ENCODE assay signal across 10 mouse cellular contexts in the genomic region with DNA sequence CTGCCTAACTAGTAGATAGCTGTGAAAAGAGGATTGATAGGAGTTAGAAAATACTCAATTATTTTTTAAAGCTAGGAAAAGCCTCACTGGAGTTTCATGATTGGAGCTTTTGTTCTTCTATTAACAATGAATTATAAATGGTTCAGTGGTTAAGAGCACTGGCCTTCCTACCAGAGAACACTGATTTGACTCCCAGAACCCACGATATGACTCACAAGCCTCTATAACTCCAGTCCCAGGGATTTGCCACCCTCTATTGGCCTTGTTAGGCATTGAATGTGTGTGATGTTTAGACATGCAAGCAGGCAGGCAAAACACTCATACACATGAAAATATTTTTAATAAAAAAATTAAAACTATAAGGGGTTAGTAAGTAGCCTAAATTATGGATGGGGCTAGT.
DNase-seq lines count a peak whose midpoint lies in the region; ATAC-seq and TF ChIP-seq lines count a peak whose summit lies in the region.
"Had no signal": no experiment of that assay in that cellular context is flagged by ENCODE, and none has a peak within 500 bp of the region (broad histone marks: within the 10 kb centered on the region; RNA-seq: fewer than 3 reads in every experiment).

No protein-coding gene starts in this region.

- no peaks in the 10 kb centered on the region for H3K9me3 ChIP-seq in forebrain, embryonic 16.5 days (ENCODE audit: control insufficient read depth, low read length)
- no peaks in the 10 kb centered on the region for H3K9me3 ChIP-seq in forebrain, embryonic 10.5 days
- H3K9me3 ChIP-seq in liver, postnatal 0 days (ENCODE audit: low read length), result no peaks in the 10 kb centered on the region
- H3K9me3 ChIP-seq: intestine, embryonic 15.5 days had no signal

- H3K9ac ChIP-seq in forebrain, embryonic 16.5 days (replicated peaks; ENCODE audit: low read depth, low read length), result no peak overlapping the region
- no peak overlapping the region for H3K9ac ChIP-seq in liver, postnatal 0 days (replicated peaks)
- H3K9ac ChIP-seq: intestine, embryonic 15.5 days had no signal

- H3K27me3 ChIP-seq in forebrain, embryonic 16.5 days (replicated peaks; ENCODE audit: control insufficient read depth, insufficient read depth, low read length), result no peaks in the 10 kb centered on the region
- no peaks in the 10 kb centered on the region for H3K27me3 ChIP-seq in forebrain, embryonic 10.5 days (ENCODE audit: poor library complexity, severe bottlenecking)
- no peaks in the 10 kb centered on the region for H3K27me3 ChIP-seq in liver, postnatal 0 days (ENCODE audit: insufficient read depth, low read length)
- H3K27me3 ChIP-seq: intestine, embryonic 15.5 days had no signal

- TF ChIP-seq EP300 in liver, postnatal 0 days (IDR thresholded peaks at IDR 0.05; ENCODE audit: low read depth), result no peak

- no peak overlapping the region for H3K27ac ChIP-seq in forebrain, embryonic 16.5 days (ENCODE audit: low read length)
- no peak overlapping the region for H3K27ac ChIP-seq in forebrain, embryonic 10.5 days
- no peak overlapping the region for H3K27ac ChIP-seq in liver, postnatal 0 days (ENCODE audit: low read depth)
- H3K27ac ChIP-seq: intestine, embryonic 15.5 days had no signal

- 11% methylated on average over 1 of the region's 1 CpGs for WGBS in forebrain, embryonic 16.5 days
- WGBS in forebrain, embryonic 10.5 days, result 32% methylated on average over 1 of the region's 1 CpGs
- WGBS in liver, postnatal 0 days (ENCODE audit: insufficient replicate concordance), result 40% methylated on average over 1 of the region's 1 CpGs

- no peak overlapping the region for H3K4me3 ChIP-seq in forebrain, embryonic 16.5 days (replicated peaks; ENCODE audit: low read length)
- no peak overlapping the region for H3K4me3 ChIP-seq in forebrain, embryonic 10.5 days
- no peak overlapping the region for H3K4me3 ChIP-seq in liver, postnatal 0 days (ENCODE audit: low read depth, low read length)
- H3K4me3 ChIP-seq: intestine, embryonic 15.5 days had no signal

- no peak for TF ChIP-seq CTCF in liver, postnatal 0 days (IDR thresholded peaks at IDR 0.05; ENCODE audit: low read depth)

- H3K4me2 ChIP-seq in forebrain, embryonic 16.5 days (ENCODE audit: low read length), result no peak overlapping the region
- no peak overlapping the region for H3K4me2 ChIP-seq in liver, postnatal 0 days (ENCODE audit: low read depth, low read length)
- H3K4me2 ChIP-seq: intestine, embryonic 15.5 days had no signal

- ATAC-seq in forebrain, embryonic 16.5 days, result peak; percentile 57; the same call in 1 of the 2 replicates
- no peak for ATAC-seq in liver, postnatal 0 days
- ATAC-seq: intestine, embryonic 15.5 days had no signal

- DNase-seq in forebrain, embryonic 10.5 days (ENCODE audit: extremely low spot score, low spot score), result no peak
- peak; percentile 18 for DNase-seq in left cerebral cortex, postnatal 14 days (ENCODE audit: low spot score in 2 of 2)
- DNase-seq in left cerebral cortex, postnatal 10 days (ENCODE audit: extremely low spot score in 1 of 2, low spot score in 2 of 2), result no peak
- peak; percentile 3 for DNase-seq in NIH3T3 (ENCODE audit: low read depth)
- DNase-seq in kidney, postnatal 36 days, result peak; percentile 47 to 60
- DNase-seq in liver, postnatal 0 days, result no peak
- no peak for DNase-seq in thymus, adult 18-20 months
- DNase-seq: adrenal gland, postnatal 25 days had no signal

- intact Hi-C loops in left cerebral cortex, postnatal 14 days (cut with DNase I), result no loop called here
- intact Hi-C loops in left cerebral cortex, postnatal 10 days (cut with DNase I), result no loop called here

- no peaks in the 10 kb centered on the region for H3K4me1 ChIP-seq in forebrain, embryonic 16.5 days (replicated peaks; ENCODE audit: control insufficient read depth, insufficient read depth, low read length)
- H3K4me1 ChIP-seq in forebrain, embryonic 10.5 days, result peaks cover 14% of the 10 kb centered on the region
- H3K4me1 ChIP-seq in liver, postnatal 0 days (ENCODE audit: insufficient read depth), result no peaks in the 10 kb centered on the region
- H3K4me1 ChIP-seq: intestine, embryonic 15.5 days had no signal

- H3K36me3 ChIP-seq in forebrain, embryonic 16.5 days (ENCODE audit: control insufficient read depth, insufficient read depth), result no peaks in the 10 kb centered on the region
- no peaks in the 10 kb centered on the region for H3K36me3 ChIP-seq in forebrain, embryonic 10.5 days (replicated peaks)
- no peaks in the 10 kb centered on the region for H3K36me3 ChIP-seq in liver, postnatal 0 days (replicated peaks; ENCODE audit: insufficient read depth, low read length)
- H3K36me3 ChIP-seq: intestine, embryonic 15.5 days had no signal

Comparison
In these comparisons a context has a peak if more than half of its experiments do, and no peak if none do; other contexts are left out.
1. DNase-seq: peak in left cerebral cortex, postnatal 14 days (2 of 2), NIH3T3 (single experiment) and kidney, postnatal 36 days (2 of 2); none in forebrain, embryonic 10.5 days (single experiment), left cerebral cortex, postnatal 10 days (0 of 2), liver, postnatal 0 days (single experiment) and thymus, adult 18-20 months (0 of 2).